Mouse (Mus musculus): ENCODE results near the gene Mutyh.

Mutyh gene

DNA sequence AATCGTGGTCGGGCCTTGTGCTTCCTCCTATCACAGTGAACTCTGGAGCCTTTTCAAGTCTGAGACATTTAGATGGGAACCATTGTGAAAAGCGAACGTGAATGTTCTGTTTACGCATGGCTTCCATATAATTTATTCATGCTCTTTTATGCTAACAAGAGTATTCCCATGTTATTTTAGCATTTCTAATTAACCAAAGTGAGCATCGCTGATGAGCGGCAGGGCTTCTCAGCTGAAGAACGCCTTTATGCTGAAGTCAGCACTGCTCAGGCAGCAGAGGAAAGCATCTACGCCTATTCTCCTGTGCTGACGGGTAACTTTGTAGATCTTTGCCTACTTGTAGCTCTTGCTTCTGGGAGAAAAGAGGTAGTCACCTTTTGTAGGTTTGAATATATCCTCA is 49.7 kb downstream of the Mutyh start:
- H3K27me3 ChIP-seq (ENCODE audit: insufficient read depth, low read length) = peaks cover 6% of the 10 kb centered on the region; the same call in 1 of the 2 replicates
- H3K9me3 ChIP-seq (ENCODE audit: low read length) = no peaks in the 10 kb centered on the region
- no peak overlapping the region for H3K4me3 ChIP-seq (replicated peaks; ENCODE audit: low read length)
- no peaks in the 10 kb centered on the region for H3K4me1 ChIP-seq (replicated peaks; ENCODE audit: low read depth, low read length)
- TF ChIP-seq NANOG (IDR thresholded peaks at IDR 0.05; ENCODE audit: borderline replicate concordance, low read length) (no peak), POU5F1 (IDR thresholded peaks at IDR 0.05; ENCODE audit: borderline replicate concordance, low read length) (no peak), CTCF (conservative IDR thresholded peaks at IDR 0.05; ENCODE audit: low read length) (no peak)
- no peaks in the 10 kb centered on the region for H3K36me3 ChIP-seq (ENCODE audit: insufficient read depth, low read length)

- H3K27me3 ChIP-seq (ENCODE audit: insufficient read depth, low read length) = peaks cover 7% of the 10 kb centered on the region; the same call in 1 of the 2 replicates
- no peak overlapping the region for H3K4me3 ChIP-seq (replicated peaks; ENCODE audit: low read length)
- H3K9me3 ChIP-seq (ENCODE audit: low read length) = no peaks in the 10 kb centered on the region
- H3K4me1 ChIP-seq (replicated peaks; ENCODE audit: low read depth, low read length) = no peaks in the 10 kb centered on the region
- H3K36me3 ChIP-seq (ENCODE audit: insufficient read depth, low read length) = no peaks in the 10 kb centered on the region
- TF ChIP-seq CTCF (conservative IDR thresholded peaks at IDR 0.05; ENCODE audit: low read length) (no peak), POU5F1 (IDR thresholded peaks at IDR 0.05; ENCODE audit: borderline replicate concordance, low read length) (no peak), NANOG (IDR thresholded peaks at IDR 0.05; ENCODE audit: borderline replicate concordance, low read length) (no peak)
Observed at GRCm38 (mm10) chr4:116859711-116860110, 52.2 kb downstream of the Mutyh start.

GRCm38 (mm10) chr4:116862023-116862422 is 54.5 kb downstream of the Mutyh start:
- Histone ChIP-seq H3K27me3 (ENCODE audit: insufficient read depth, low read length) (peaks cover 7% of the 10 kb centered on the region), H3K36me3 (ENCODE audit: insufficient read depth, low read length) (no peaks in the 10 kb centered on the region), H3K4me1 (replicated peaks; ENCODE audit: low read depth, low read length) (no peaks in the 10 kb centered on the region), H3K4me3 (replicated peaks; ENCODE audit: low read length) (no peak overlapping the region), H3K9me3 (ENCODE audit: low read length) (no peaks in the 10 kb centered on the region)
- TF ChIP-seq POU5F1 (IDR thresholded peaks at IDR 0.05; ENCODE audit: borderline replicate concordance, low read length) (no peak), NANOG (IDR thresholded peaks at IDR 0.05; ENCODE audit: borderline replicate concordance, low read length) (no peak), CTCF (conservative IDR thresholded peaks at IDR 0.05; ENCODE audit: low read length) (no peak)
